Mouse (Mus musculus): ENCODE data around the gene Ntmt1. TPM values are rescaled to one million over a fixed set of nuclear protein-coding genes. Genes with fewer than 3 reads are reported as not detected.
A peak's percentile ranks its signal among the peaks of the same experiment; 100 is the strongest.

Ntmt1 gene
- polyA plus RNA-seq, 1 experiment from 2014 or later, result 102 TPM

DNA sequence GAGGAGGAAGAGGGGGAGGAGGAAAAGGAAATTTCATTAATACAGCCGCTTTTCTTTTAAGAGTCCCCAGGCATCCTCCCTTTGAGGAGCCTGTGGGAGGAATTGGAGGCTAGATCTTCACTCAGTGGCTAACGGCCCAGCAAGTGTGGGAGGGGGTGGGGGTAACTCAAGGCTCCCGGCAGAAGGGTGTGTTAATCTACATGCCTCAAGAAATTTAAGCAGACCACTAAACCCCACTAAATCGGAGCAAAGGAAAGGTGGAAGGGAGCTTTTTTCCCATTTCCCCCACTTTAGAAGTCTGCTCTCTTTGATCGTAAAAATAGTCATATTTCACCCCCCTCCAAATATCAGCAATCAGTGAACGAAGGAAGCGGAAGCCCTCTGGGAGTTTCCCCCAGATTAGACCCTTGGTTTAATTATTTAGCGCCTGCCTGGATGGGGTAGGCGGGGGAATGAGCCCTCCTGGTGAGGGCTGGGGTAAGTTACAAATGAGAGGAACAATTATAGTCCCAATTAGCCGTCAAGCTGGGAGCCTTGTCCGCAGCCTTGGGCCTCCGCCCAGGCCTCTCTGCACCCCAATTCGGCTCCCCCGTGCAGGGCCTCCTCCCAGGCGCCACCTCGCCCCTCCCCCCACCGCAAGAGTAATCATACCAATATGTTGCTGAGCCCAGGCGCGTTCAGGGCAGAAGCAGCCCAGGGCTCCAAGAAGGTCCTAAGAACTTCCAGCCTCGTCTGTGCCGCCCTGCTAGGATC is 28.8 kb downstream of the Ntmt1 start:
- ATAC-seq (replicated peaks; ENCODE audit: low FRiP score) (peak; percentile 71), DNase-seq (ENCODE audit: low spot score) (peak; percentile 81)
- Histone ChIP-seq H3K4me2 (ENCODE audit: low read depth, low read length, severe bottlenecking) (peak overlapping the region; percentile 20), H3K36me3 (ENCODE audit: control insufficient read depth, insufficient read depth, low read length) (no peaks in the 10 kb centered on the region), H3K9ac (ENCODE audit: low read length) (peak overlapping the region; percentile 42; the same call in 1 of the 2 replicates), H3K27ac (ENCODE audit: low read depth, low read length) (peak overlapping the region; percentile 70), H3K4me1 (replicated peaks; ENCODE audit: control insufficient read depth, insufficient read depth, low read length) (peaks cover 7% of the 10 kb centered on the region), H3K27me3 (ENCODE audit: control insufficient read depth, insufficient read depth, low read length) (no peaks in the 10 kb centered on the region), H3K4me3 (ENCODE audit: low read depth, low read length) (no peak overlapping the region), H3K9me3 (ENCODE audit: control insufficient read depth, low read length) (no peaks in the 10 kb centered on the region)
- 7% methylated on average over 21 of the region's 21 CpGs for WGBS

DNA sequence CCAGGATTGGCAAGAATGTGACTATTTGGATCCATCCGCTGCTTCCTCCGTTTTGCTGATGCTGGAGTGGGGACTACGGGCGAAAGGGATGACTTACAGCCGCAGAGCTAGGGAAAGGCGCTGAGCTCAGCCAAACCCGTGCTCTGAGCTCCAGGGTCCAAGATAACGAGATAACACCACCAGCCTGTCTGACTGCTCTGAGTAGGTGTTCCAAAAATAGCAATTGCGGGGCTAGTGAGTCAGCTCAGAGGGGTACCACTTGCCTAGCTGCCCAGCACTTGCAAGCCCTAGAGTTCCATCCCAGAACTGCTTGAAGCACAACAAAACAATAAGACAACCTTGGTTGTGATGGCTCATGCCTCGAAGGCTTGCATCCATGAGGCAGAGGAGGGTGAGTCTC is 35.0 kb downstream of the Ntmt1 start:
- H3K27ac ChIP-seq (ENCODE audit: low read depth, low read length), result no peak overlapping the region
- H3K27me3 ChIP-seq (ENCODE audit: control insufficient read depth, insufficient read depth, low read length), result peaks cover 19% of the 10 kb centered on the region
- no peak for DNase-seq (ENCODE audit: low spot score)
- no peak overlapping the region for H3K9ac ChIP-seq (ENCODE audit: low read length)
- H3K4me2 ChIP-seq (ENCODE audit: low read depth, low read length, severe bottlenecking), result no peak overlapping the region
- H3K9me3 ChIP-seq (ENCODE audit: control insufficient read depth, low read length), result no peaks in the 10 kb centered on the region
- no peak overlapping the region for H3K4me3 ChIP-seq (ENCODE audit: low read depth, low read length)
- H3K4me1 ChIP-seq (replicated peaks; ENCODE audit: control insufficient read depth, insufficient read depth, low read length), result peaks cover 4% of the 10 kb centered on the region; the same call in 1 of the 2 replicates
- ATAC-seq (replicated peaks; ENCODE audit: low FRiP score), result no peak
- WGBS, result 52% methylated on average over 10 of the region's 10 CpGs
- H3K36me3 ChIP-seq (ENCODE audit: control insufficient read depth, insufficient read depth, low read length), result no peaks in the 10 kb centered on the region

DNA sequence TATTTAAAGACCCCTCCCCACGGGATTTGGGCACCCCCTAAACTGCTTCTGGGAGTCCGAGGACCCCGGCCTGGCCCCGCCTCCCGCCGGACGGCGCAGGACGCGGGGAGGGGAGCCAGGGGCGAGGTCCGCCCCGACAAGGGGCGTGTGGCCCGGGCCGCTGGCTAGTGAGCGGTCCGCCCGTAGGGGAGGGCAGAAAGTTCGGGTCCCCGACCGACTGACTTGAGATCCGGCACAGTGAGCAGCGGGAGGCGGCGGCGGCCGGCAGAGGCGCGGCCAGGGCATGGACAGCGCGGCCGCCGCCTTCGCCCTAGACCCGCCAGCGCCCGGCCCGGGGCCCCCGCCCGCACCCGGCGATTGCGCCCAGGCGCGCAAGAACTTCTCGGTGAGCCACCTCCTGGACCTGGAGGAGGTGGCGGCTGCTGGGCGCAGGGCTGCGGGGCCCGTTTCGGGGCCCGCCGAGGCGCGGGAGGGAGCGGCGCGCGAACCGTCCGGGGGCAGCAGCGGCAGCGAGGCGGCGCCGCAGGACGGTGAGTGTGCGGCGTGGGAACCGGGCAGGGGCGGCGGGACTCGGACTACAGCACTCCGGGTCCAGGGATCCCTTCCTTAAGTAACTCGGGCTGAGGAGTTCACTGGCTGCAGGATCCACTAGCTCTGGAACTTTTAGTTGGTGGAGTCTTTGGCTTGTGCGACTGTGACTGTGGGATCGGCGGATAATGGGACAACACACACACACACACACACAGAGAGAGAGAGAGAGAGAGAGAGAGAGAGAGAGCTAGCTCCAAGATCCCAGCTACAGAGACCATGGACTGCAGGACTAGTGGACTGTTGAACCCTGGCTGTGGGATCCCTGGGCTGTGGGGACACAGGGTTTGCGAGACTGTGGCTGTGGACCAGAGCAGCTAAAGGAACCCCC is 37.8 kb downstream of the Ntmt1 start:
- peaks cover 19% of the 10 kb centered on the region for H3K27me3 ChIP-seq (ENCODE audit: control insufficient read depth, insufficient read depth, low read length)
- H3K36me3 ChIP-seq (ENCODE audit: control insufficient read depth, insufficient read depth, low read length), result no peaks in the 10 kb centered on the region
- under 1% methylated on average over 75 of the region's 80 CpGs for WGBS
- no peak overlapping the region for H3K27ac ChIP-seq (ENCODE audit: low read depth, low read length)
- ATAC-seq (replicated peaks; ENCODE audit: low FRiP score), result 0 out of 2 replicates have a peak, but pooled peaks have one; percentile 30
- H3K4me3 ChIP-seq (ENCODE audit: low read depth, low read length), result peak overlapping the region; percentile 62
- peaks cover 4% of the 10 kb centered on the region; the same call in 1 of the 2 replicates for H3K4me1 ChIP-seq (replicated peaks; ENCODE audit: control insufficient read depth, insufficient read depth, low read length)
- no peaks in the 10 kb centered on the region for H3K9me3 ChIP-seq (ENCODE audit: control insufficient read depth, low read length)
- no peak for DNase-seq (ENCODE audit: low spot score)
- peak overlapping the region; percentile 68 for H3K9ac ChIP-seq (ENCODE audit: low read length)
- H3K4me2 ChIP-seq (ENCODE audit: low read depth, low read length, severe bottlenecking), result peak overlapping the region; percentile 80

DNA sequence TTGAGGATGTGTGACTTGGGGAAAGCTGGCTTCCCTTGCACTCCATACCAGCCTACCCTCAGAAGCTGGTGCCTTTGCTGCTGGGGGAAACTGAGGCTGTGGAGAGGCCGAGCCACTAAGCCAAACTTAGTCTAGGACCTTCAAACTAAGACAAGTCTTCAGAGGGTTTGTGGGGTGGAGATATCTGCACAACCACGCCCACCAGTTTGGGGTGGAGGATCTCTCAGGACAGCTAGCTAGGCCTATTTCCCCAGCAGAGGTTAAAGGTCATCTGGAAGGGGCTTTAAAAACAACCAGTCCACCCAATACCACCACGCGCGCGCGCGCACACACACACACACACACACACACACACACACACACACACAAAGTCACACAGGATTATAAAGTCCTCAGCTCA is 38.6 kb downstream of the Ntmt1 start:
- no peak overlapping the region for H3K27ac ChIP-seq (ENCODE audit: low read depth, low read length)
- 79% methylated on average over 8 of the region's 8 CpGs for WGBS
- H3K4me2 ChIP-seq (ENCODE audit: low read depth, low read length, severe bottlenecking), result peak overlapping the region; percentile 80; the same call in 1 of the 2 replicates
- H3K9me3 ChIP-seq (ENCODE audit: control insufficient read depth, low read length), result no peaks in the 10 kb centered on the region
- H3K4me1 ChIP-seq (replicated peaks; ENCODE audit: control insufficient read depth, insufficient read depth, low read length), result peaks cover 4% of the 10 kb centered on the region; the same call in 1 of the 2 replicates
- no peak overlapping the region for H3K9ac ChIP-seq (ENCODE audit: low read length)
- DNase-seq (ENCODE audit: low spot score) (no peak), ATAC-seq (replicated peaks; ENCODE audit: low FRiP score) (no peak)
- H3K4me3 ChIP-seq (ENCODE audit: low read depth, low read length), result peak overlapping the region; percentile 62; the same call in 1 of the 2 replicates
- H3K27me3 ChIP-seq (ENCODE audit: control insufficient read depth, insufficient read depth, low read length), result peaks cover 19% of the 10 kb centered on the region
- H3K36me3 ChIP-seq (ENCODE audit: control insufficient read depth, insufficient read depth, low read length), result no peaks in the 10 kb centered on the region

DNA sequence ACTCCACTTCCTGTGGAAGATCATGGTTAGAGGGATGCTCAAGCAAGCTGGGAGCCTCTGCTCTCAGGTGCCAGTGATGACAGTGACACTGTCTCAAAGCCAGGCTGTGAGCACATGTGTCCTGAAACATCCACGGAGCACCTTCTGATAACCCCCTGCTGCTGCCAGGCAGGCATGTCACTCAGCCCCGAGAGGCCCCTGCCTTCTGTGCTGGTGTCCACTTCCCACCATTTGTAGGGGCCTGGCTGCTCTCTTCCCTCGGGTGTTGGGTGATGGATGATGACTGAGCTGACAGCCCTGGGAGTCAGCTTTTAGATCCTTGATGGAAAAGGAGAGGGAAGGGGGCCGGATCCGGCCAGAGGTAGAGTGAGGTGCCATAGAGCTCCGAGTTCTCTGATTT is 39.1 kb downstream of the Ntmt1 start:
- 56% methylated on average over 6 of the region's 6 CpGs for WGBS
- H3K27me3 ChIP-seq (ENCODE audit: control insufficient read depth, insufficient read depth, low read length), result peaks cover 19% of the 10 kb centered on the region
- H3K9ac ChIP-seq (ENCODE audit: low read length), result no peak overlapping the region
- 0 out of 2 replicates have a peak overlapping the region, but pooled peaks have one; percentile 8 for H3K4me2 ChIP-seq (ENCODE audit: low read depth, low read length, severe bottlenecking)
- H3K4me1 ChIP-seq (replicated peaks; ENCODE audit: control insufficient read depth, insufficient read depth, low read length), result peaks cover 4% of the 10 kb centered on the region; the same call in 1 of the 2 replicates
- no peak overlapping the region for H3K27ac ChIP-seq (ENCODE audit: low read depth, low read length)
- no peak for DNase-seq (ENCODE audit: low spot score)
- no peak overlapping the region for H3K4me3 ChIP-seq (ENCODE audit: low read depth, low read length)
- H3K36me3 ChIP-seq (ENCODE audit: control insufficient read depth, insufficient read depth, low read length), result no peaks in the 10 kb centered on the region
- no peak for ATAC-seq (replicated peaks; ENCODE audit: low FRiP score)
- no peaks in the 10 kb centered on the region for H3K9me3 ChIP-seq (ENCODE audit: control insufficient read depth, low read length)

DNA sequence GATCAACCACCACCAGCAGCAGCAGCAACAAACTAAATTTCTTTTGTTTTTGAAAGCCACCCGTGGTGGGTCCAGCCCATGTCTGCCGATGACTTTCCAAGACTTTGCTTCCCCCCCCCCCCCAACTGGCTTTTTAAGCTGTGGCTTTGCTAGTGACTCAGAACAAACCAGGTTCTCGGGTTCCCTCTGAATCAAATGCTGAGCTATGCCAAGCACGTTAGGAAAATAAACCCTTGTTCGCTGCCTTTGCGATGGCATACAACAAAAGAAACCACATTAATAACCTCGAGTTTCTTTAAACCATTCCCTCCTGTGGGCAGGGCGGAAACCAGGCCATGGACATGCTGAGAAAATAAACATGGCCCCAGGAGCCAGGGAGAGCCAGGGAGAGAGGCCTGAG is 40.6 kb downstream of the Ntmt1 start:
- no peak overlapping the region for H3K4me2 ChIP-seq (ENCODE audit: low read depth, low read length, severe bottlenecking)
- H3K4me1 ChIP-seq (replicated peaks; ENCODE audit: control insufficient read depth, insufficient read depth, low read length), result peaks cover 4% of the 10 kb centered on the region; the same call in 1 of the 2 replicates
- H3K36me3 ChIP-seq (ENCODE audit: control insufficient read depth, insufficient read depth, low read length), result no peaks in the 10 kb centered on the region
- no peak overlapping the region for H3K27ac ChIP-seq (ENCODE audit: low read depth, low read length)
- ATAC-seq (replicated peaks; ENCODE audit: low FRiP score) (no peak), DNase-seq (ENCODE audit: low spot score) (no peak)
- H3K27me3 ChIP-seq (ENCODE audit: control insufficient read depth, insufficient read depth, low read length), result peaks cover 19% of the 10 kb centered on the region
- no peaks in the 10 kb centered on the region for H3K9me3 ChIP-seq (ENCODE audit: control insufficient read depth, low read length)
- WGBS, result 59% methylated on average over 8 of the region's 8 CpGs
- H3K4me3 ChIP-seq (ENCODE audit: low read depth, low read length), result no peak overlapping the region
- H3K9ac ChIP-seq (ENCODE audit: low read length), result no peak overlapping the region

DNA sequence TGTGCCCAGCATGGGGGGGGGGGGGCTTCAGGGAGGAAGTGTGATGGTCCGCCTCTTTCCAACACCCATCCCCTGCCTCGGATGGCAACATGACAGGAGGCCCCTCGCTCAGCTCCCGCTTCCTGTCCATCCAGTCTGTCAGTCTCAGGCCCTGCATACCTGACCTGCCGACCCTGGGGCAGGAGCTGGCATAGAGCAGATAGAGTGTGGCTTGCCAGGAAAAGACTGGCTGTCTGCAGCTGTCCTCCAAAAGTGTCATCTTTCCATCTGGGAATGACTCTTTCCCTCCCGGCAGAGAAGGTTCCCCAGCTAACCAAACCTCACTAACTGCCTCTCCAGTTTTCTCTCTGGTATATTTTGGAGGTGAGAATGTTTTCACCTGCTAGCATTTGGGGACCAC is 43.0 kb downstream of the Ntmt1 start:
- H3K4me2 ChIP-seq (ENCODE audit: low read depth, low read length, severe bottlenecking), result no peak overlapping the region
- WGBS, result 72% methylated on average over 6 of the region's 6 CpGs
- no peaks in the 10 kb centered on the region for H3K9me3 ChIP-seq (ENCODE audit: control insufficient read depth, low read length)
- no peak overlapping the region for H3K9ac ChIP-seq (ENCODE audit: low read length)
- no peak for ATAC-seq (replicated peaks; ENCODE audit: low FRiP score)
- 0 out of 2 replicates have a peak, but pooled peaks cover 5% of the 10 kb centered on the region for H3K4me1 ChIP-seq (replicated peaks; ENCODE audit: control insufficient read depth, insufficient read depth, low read length)
- no peak overlapping the region for H3K4me3 ChIP-seq (ENCODE audit: low read depth, low read length)
- no peak overlapping the region for H3K27ac ChIP-seq (ENCODE audit: low read depth, low read length)
- H3K27me3 ChIP-seq (ENCODE audit: control insufficient read depth, insufficient read depth, low read length), result peaks cover 4% of the 10 kb centered on the region
- H3K36me3 ChIP-seq (ENCODE audit: control insufficient read depth, insufficient read depth, low read length), result no peaks in the 10 kb centered on the region
- no peak for DNase-seq (ENCODE audit: low spot score)

DNA sequence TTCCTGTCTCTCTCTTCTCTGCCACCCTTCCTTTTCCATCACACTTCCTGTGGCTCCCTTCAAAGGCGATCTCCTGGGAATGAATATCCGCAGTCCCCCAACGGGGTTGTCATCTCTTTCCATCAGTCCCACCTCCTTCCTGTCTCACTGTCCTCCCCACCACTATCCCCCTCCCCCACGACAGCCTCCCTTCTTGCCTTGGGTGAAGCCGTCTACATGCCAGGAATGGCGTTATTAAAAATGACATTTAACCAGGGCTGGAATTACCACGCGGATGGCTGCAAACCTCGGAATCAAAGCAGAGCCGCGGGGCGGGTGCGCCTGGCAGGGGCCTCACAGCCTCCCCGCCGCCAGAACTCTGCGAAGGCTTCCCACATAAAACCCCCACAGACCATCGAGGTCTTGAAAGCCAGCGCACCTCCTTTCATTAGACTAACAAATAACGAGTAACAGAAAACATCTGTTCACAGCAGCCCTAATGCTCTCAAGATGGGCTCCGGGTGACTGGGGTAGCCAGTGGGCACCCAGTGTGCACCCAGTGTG is 45.2 kb downstream of the Ntmt1 start:
- DNase-seq (ENCODE audit: low spot score), result no peak
- Histone ChIP-seq H3K27me3 (ENCODE audit: control insufficient read depth, insufficient read depth, low read length) (no peaks in the 10 kb centered on the region), H3K27ac (ENCODE audit: low read depth, low read length) (no peak overlapping the region), H3K4me1 (replicated peaks; ENCODE audit: control insufficient read depth, insufficient read depth, low read length) (0 out of 2 replicates have a peak, but pooled peaks cover 5% of the 10 kb centered on the region), H3K9me3 (ENCODE audit: control insufficient read depth, low read length) (no peaks in the 10 kb centered on the region), H3K9ac (ENCODE audit: low read length) (no peak overlapping the region), H3K36me3 (ENCODE audit: control insufficient read depth, insufficient read depth, low read length) (no peaks in the 10 kb centered on the region), H3K4me3 (ENCODE audit: low read depth, low read length) (no peak overlapping the region), H3K4me2 (ENCODE audit: low read depth, low read length, severe bottlenecking) (no peak overlapping the region)
- no peak for ATAC-seq (replicated peaks; ENCODE audit: low FRiP score)
- WGBS, result 39% methylated on average over 20 of the region's 20 CpGs

Measured in forebrain, embryonic 11.5 days (tissue).